Comparison of ENCODE assay signal across 8 mouse cellular contexts in genomic region chr13:56135231-56136052, GRCm38 (mm10). TPM values are rescaled to one million over a fixed set of nuclear protein-coding genes. Genes with fewer than 3 reads are reported as not detected.
DNase-seq lines count a peak whose midpoint lies in the region; ATAC-seq lines count a peak whose summit lies in the region.

No protein-coding gene starts in this region.

- H3K36me3 ChIP-seq in heart, embryonic 14.5 days (ENCODE audit: control insufficient read depth, insufficient read depth, low read length) = peaks cover under 1% of the 10 kb centered on the region; the same call in 1 of the 2 replicates
- H3K36me3 ChIP-seq in liver, embryonic 13.5 days = 0 out of 2 replicates have a peak, but pooled peaks cover 6% of the 10 kb centered on the region
- peaks cover 2% of the 10 kb centered on the region; the same call in 1 of the 2 replicates for H3K36me3 ChIP-seq in stomach, embryonic 14.5 days (ENCODE audit: control insufficient read depth, insufficient read depth, low read length)

- peaks cover 28% of the 10 kb centered on the region for H3K4me1 ChIP-seq in brown adipose tissue, adult 24 weeks (ENCODE audit: control insufficient read depth, insufficient read depth, insufficient read length, low read length)
- H3K4me1 ChIP-seq in heart, embryonic 14.5 days (ENCODE audit: control insufficient read depth in 2 of 2, insufficient read depth in 2 of 2, low read length in 2 of 2) = peaks cover 15 to 34% of the 10 kb centered on the region in 2 experiments
- H3K4me1 ChIP-seq in liver, embryonic 13.5 days (replicated peaks) = peaks cover 40% of the 10 kb centered on the region
- peaks cover 24% of the 10 kb centered on the region for H3K4me1 ChIP-seq in stomach, embryonic 14.5 days (ENCODE audit: control insufficient read depth, insufficient read depth, low read length)

- peak overlapping the region; percentile 93 for H3K4me2 ChIP-seq in heart, embryonic 14.5 days (ENCODE audit: low read length)
- peak overlapping the region; percentile 79 for H3K4me2 ChIP-seq in liver, embryonic 13.5 days
- H3K4me2 ChIP-seq in stomach, embryonic 14.5 days (replicated peaks; ENCODE audit: low read depth, low read length) = peak overlapping the region; percentile 79

- H3K4me3 ChIP-seq in brown adipose tissue, adult 24 weeks (ENCODE audit: insufficient read depth, low read depth, low read length) = peak overlapping the region; percentile 96
- H3K4me3 ChIP-seq in heart, embryonic 14.5 days (ENCODE audit: control insufficient read depth in 1 of 2, insufficient read depth in 1 of 2, low read depth in 1 of 2, low read length in 2 of 2) = peak overlapping the region; percentile 97
- peak overlapping the region; percentile 96 for H3K4me3 ChIP-seq in liver, embryonic 13.5 days (replicated peaks)
- peak overlapping the region; percentile 98 for H3K4me3 ChIP-seq in stomach, embryonic 14.5 days (ENCODE audit: low read depth, low read length)

- DNase-seq in CD4-positive, CD25-positive, alpha-beta regulatory T cell, adult 2 months (ENCODE audit: low read depth, low spot score) = peak; percentile 83
- DNase-seq in kidney, postnatal 14 days = peak; percentile 94
- peak; percentile 71 for DNase-seq in liver, embryonic 13.5 days
- DNase-seq in natural killer cell, adult 2 months (ENCODE audit: low spot score in 2 of 2) = peak; percentile 60 to 67

- 2% methylated on average over 49 of the region's 89 CpGs for WGBS in heart, embryonic 14.5 days
- WGBS in liver, embryonic 13.5 days (ENCODE audit: insufficient replicate concordance) = 2% methylated on average over 65 of the region's 89 CpGs
- under 1% methylated on average over 76 of the region's 89 CpGs for WGBS in stomach, embryonic 14.5 days

- peak overlapping the region; percentile 93 for H3K27ac ChIP-seq in brown adipose tissue, adult 24 weeks (replicated peaks; ENCODE audit: low read depth, low read length)
- H3K27ac ChIP-seq in heart, embryonic 14.5 days (replicated peaks in 1 of 2; ENCODE audit: control insufficient read depth in 1 of 2, insufficient read depth in 1 of 2, low read depth in 2 of 2, low read length in 2 of 2) = peak overlapping the region; percentile 85 to 90
- peak overlapping the region; percentile 80 for H3K27ac ChIP-seq in liver, embryonic 13.5 days
- H3K27ac ChIP-seq in stomach, embryonic 14.5 days (ENCODE audit: low read length) = peak overlapping the region; percentile 93

- H3K9ac ChIP-seq in heart, embryonic 14.5 days (ENCODE audit: low read length) = peak overlapping the region; percentile 99
- peak overlapping the region; percentile 94 for H3K9ac ChIP-seq in liver, embryonic 13.5 days
- H3K9ac ChIP-seq in stomach, embryonic 14.5 days (replicated peaks; ENCODE audit: low read depth, low read length) = peak overlapping the region; percentile 99

- no peaks in the 10 kb centered on the region for H3K27me3 ChIP-seq in heart, embryonic 14.5 days (ENCODE audit: control insufficient read depth, insufficient read depth, low read length)
- no peaks in the 10 kb centered on the region for H3K27me3 ChIP-seq in liver, embryonic 13.5 days
- H3K27me3 ChIP-seq in stomach, embryonic 14.5 days (ENCODE audit: control insufficient read depth, insufficient read depth, low read length) = no peaks in the 10 kb centered on the region

- peak; percentile 85 for ATAC-seq in erythroid progenitor cell, adult 5-6 weeks (replicated peaks; ENCODE audit: low FRiP score, poor library complexity, severe bottlenecking)
- ATAC-seq in heart, embryonic 14.5 days (ENCODE audit: insufficient number of reproducible peaks, insufficient read depth, low FRiP score, low read depth) = peak; percentile 83
- peak; percentile 85 for ATAC-seq in liver, embryonic 13.5 days (ENCODE audit: low read depth)
- ATAC-seq in stomach, embryonic 14.5 days (ENCODE audit: insufficient number of reproducible peaks, insufficient read depth, low FRiP score, low read depth) = peak; percentile 82

- no peaks in the 10 kb centered on the region for H3K9me3 ChIP-seq in heart, embryonic 14.5 days (ENCODE audit: control insufficient read depth, low read length)
- no peaks in the 10 kb centered on the region for H3K9me3 ChIP-seq in liver, embryonic 13.5 days (replicated peaks)
- H3K9me3 ChIP-seq in stomach, embryonic 14.5 days (ENCODE audit: control insufficient read depth, low read depth, low read length) = no peaks in the 10 kb centered on the region

RNA-seq across cellular contexts. Expression of gene H2afy, which starts 0.7 kb away (rescaled TPM):
- 29.7 and 33.0 TPM in 2 replicates for polyA plus RNA-seq in brown adipose tissue, adult 24 weeks (2012; ENCODE audit: insufficient read depth, insufficient read length, missing spikeins)
- total RNA-seq in erythroid progenitor cell, adult 5-6 weeks (2015; ENCODE audit: low replicate concordance) = 63.4 and 72.5 TPM in 2 replicates
- 62.3 and 78.6 TPM in 2 replicates for total RNA-seq in erythroid progenitor cell, adult 5-6 weeks (2017; ENCODE audit: low replicate concordance)
- polyA plus RNA-seq in heart, embryonic 14.5 days (2014; fragmentation: Nextera tagmentation; extraction: Ambion mirVana) = 102 and 107 TPM in 2 replicates
- polyA plus RNA-seq in liver, embryonic 13.5 days (2015; fragmentation: Nextera tagmentation; extraction: Ambion mirVana) = 109 and 121 TPM in 2 replicates
- 375 and 402 TPM in 2 replicates for polyA plus RNA-seq in stomach, embryonic 14.5 days (2014; fragmentation: Nextera tagmentation; extraction: Ambion mirVana)

RNA-seq across cellular contexts. Expression of gene Tifab, which starts 43.2 kb away (rescaled TPM):
- 1.1 and 2.8 TPM in 2 replicates for polyA plus RNA-seq in brown adipose tissue, adult 24 weeks (2012; ENCODE audit: insufficient read depth, insufficient read length, missing spikeins)
- total RNA-seq in erythroid progenitor cell, adult 5-6 weeks (2015; ENCODE audit: low replicate concordance) = 9.2 and 11.9 TPM in 2 replicates
- total RNA-seq in erythroid progenitor cell, adult 5-6 weeks (2017; ENCODE audit: low replicate concordance) = 3.1 and 10.2 TPM in 2 replicates
- polyA plus RNA-seq in heart, embryonic 14.5 days (2014; fragmentation: Nextera tagmentation; extraction: Ambion mirVana) = 0.28 and 0.58 TPM in 2 replicates
- 5.7 and 5.9 TPM in 2 replicates for polyA plus RNA-seq in liver, embryonic 13.5 days (2015; fragmentation: Nextera tagmentation; extraction: Ambion mirVana)
- polyA plus RNA-seq in stomach, embryonic 14.5 days (2014; fragmentation: Nextera tagmentation; extraction: Ambion mirVana) = 1.2 and 1.4 TPM in 2 replicates

Comparison
In these comparisons a context has a peak if more than half of its experiments do, and no peak if none do; other contexts are left out.
1. Peak in every context shown above with its lines: DNase-seq, ATAC-seq, H3K4me3 ChIP-seq and H3K27ac ChIP-seq.